Mouse (Mus musculus) right cerebral cortex, adult 2 months (tissue): ENCODE measurements around the gene Cyth1.
A peak's percentile ranks its signal among the peaks of the same experiment; 100 is the strongest.

ENCODE experiments used
- DNase-seq, 2 experiments: peaks; one replicate each; pipeline ENCODE4 v3.0.0; 2021 to 2022; ENCODE audit warnings: low spot score in 2 of 2

Cyth1 gene

GRCm38 (mm10) chr11:118225056-118225836, 23.1 kb downstream of the Cyth1 start:
- no peak for DNase-seq

DNA sequence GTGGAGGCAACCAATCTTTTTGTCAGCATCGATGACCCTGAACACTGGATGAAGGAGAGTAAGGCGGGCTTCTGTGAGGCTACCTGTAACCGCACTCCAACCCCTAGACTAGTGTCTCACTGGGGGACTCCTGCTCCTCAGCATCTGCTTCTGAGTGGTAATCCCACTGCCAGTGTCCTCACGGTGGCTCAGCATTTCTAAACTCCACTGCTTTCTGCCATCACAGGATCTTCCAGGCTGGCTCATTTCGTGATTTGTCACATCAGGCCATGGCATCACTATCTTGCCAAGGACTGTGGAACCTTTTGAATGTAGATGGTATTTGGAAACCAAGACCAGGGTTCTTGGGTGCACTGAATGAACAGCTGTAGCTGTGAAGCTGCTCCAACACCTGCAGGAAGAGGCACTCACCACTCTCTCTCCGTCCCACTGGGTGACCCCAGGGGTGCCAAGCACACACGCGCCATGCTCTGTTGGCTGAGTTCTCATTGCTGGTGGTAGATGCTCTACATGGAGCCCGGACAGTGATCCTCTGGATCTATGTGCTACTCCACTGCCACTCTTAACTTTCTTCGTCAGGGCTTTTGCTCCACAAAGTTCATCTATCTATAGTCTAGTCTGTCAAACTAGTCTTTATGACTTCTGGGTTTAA, 24.9 kb downstream of the Cyth1 start:
- DNase-seq: no peak

DNA sequence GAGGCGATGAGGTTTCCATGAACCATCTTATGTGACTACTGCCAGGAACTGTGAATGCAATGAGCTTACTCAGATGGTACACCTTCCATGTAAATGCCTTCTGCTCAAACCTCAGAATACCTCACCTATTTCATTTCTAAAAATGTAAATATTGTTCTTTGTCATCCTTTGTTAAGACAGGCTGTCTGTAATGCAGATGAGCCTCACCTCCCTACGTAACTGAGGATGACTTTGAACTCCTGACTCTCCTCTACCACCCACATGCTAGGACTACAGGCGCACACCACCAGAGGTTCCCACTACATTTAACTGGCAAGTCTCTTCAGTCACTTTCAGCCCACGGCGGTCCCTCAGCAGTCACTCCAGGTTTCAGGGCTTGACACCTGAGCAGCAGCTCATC, 25.5 kb downstream of the Cyth1 start:
- DNase-seq: no peak

DNA sequence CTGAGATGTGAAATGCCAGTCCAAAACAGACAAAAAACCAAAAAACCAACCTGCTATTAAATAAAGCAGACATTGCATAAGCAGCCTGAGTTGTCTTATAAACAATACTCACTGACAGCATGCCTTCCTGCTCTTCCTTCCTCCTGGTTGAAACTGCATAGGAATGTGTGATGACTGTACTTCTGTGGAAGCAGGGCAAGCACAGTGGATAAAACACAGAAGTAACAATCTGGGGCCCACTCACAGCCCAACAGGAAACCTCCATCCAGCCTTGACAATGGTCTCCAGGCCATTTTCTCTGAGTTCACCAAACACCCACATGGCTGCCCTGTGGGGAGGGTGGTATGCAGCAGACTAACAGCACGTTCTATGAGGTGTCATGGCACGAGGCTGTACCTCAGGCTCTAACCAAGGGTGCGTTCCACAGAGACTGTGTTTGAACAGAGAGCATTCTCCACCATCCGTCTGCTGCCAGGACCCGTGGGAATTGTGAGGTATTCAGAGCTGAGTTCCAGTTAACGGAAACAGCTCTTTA, 26.0 kb downstream of the Cyth1 start:
- DNase-seq: no peak

DNA sequence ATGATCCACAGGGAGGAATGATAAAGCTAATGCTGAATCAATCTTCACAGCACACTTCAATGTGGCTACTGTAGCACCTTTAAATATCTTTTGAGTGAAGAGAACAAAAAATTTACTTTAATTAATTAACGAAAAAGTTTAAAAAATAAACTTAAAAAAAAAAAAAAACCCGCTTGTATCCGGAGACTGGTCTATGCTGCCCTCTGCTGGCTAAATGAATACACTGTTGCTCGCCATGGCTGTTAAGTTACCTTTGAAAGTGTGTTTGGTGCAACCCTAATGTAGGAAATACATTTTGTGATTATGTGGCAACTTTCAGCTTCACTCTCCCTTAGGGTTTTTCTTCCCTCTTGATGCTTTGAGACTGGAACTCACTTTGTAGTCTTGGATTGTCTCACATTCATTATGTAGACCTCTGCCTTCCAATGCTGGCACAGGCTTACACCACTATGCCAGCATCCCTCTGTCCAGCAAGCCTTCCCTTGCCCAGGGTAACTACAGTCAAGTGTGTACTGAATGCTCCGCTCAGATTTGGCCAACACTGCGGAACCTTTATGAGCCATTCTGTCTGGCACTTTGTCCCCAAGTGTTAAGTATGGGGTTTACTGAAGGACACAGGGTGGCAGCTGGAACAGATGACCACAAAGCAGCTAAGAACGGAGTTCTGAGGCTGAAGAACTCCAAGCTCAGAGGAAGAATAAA, 27.7 kb downstream of the Cyth1 start:
- peak in 1 of 2 experiments; percentile 64 for DNase-seq

DNA sequence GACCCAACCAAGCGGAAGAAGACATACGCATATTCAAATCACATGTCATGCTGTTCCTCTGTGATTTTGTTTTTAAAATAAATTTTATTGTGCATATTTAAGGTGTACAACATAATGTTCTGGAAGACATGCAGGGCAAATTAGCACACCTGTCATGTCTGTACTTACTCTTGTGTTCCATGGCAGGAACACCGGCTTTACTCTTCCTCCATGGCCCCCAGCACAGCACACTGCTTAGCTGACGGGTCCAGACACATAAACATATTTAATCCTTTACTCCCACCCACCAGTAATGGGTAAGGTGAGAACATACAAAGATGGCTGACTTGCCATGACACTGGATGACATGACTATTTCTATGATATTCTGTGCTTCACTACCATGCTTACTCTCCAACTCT, 29.3 kb downstream of the Cyth1 start:
- DNase-seq: no peak

DNA sequence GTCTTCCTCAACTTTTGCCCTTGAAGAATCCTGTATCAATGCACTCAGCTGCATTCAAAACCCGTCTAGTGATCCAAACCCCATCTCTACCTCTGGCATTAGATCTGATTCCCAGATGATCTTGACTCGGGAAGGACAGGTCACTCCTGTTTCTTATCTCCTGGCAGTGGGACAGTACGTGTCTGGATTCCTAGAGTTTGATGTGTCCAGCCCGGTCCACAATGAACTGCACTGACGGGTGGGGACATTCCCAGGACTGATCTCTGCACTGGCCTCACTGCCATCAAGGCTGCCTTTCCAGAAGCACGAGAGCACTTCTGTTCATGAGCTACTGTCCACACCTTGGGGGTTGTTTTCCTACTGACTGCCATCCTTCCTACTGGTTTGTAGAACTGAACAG, 31.9 kb downstream of the Cyth1 start:
- no peak for DNase-seq

DNA sequence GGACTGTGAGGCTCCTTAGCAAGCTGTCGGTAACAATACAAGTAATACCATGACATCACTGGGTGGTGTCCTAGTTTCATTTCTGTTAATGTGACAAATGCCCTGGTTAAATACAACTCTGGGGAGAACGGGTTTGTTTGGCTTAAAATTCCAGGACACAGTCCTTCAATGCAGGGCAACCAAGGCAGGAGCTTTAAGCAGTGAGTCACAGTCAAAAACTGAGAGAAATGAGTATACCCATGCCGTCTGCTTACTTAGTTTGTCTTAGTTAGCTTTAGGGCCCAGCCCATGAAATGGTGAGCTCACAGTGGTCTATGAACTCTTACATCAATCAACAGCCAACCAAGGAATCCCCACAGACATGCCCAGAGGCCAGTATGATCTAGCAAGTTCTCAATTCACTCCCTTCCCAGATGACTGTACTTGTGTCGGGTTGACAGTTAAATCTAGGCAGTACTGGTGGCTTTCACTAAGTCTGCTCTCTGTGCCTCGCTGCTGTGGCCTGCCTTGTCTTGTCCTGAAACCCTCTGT, 32.4 kb downstream of the Cyth1 start:
- no peak for DNase-seq

- DNase-seq: peak in 1 of 2 experiments; percentile 46
Measured at GRCm38 (mm10) chr11:118212636-118213112, 35.7 kb downstream of the Cyth1 start.

DNA sequence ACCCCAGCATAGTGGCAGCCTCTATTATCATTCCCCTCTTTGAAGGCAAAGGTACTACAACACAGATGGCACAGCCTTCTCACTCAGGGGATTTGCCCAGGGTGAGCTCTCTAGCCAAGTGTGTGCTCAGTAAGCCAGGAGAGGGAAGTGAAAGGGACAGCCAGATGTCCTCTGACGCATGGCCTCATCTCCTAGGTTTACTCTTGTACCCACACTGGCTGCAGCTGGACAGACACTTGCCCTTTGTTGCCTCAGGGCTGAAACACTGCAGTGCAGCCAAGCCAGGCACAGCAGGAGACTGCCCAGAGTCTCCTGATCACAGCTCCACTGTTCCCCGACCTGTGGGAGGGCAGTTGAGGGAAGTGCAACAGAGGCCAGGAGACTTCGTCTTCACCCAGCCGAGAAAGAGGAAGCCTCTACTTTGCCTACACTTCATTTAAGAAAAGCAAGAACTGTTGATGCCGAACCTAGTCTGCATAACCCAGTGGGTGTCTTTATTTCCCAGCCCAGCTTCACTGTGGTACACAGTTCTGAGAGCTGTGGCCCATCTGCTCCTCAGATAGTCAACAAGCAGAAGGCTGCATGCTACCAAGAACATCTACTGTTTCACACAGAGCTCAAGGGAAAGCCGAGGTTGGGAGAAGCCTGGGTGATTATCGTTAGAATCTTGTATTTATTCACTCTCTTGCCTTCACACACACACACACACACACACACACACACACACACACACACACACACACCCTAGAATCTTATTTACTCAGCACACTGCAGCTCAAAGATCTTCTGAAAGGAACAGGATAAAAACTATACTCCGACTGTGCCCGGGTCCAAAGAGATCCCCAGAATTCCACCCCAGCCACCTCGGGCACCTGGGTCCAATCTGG, 36.4 kb downstream of the Cyth1 start:
- peak in 1 of 2 experiments; percentile 51 for DNase-seq

DNA sequence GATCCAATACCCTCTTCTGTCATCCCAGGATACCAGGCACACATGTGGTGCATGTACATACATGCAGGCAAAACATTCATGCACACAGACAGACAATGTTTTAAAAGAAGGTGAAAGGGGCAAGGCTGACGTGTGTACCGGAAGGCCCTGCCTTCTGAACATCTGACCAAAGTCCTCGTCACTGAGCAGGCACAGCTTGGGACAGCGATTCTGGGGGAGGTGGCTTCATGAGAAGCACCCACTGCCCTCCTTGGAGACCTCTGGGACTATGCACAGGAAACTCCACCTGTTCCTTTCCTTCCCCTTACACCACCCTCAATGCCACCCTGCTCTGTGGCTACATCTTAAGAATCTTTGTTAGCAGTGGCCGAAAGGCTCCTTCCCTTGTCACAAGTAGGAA, 37.4 kb downstream of the Cyth1 start:
- DNase-seq: no peak

- peak; percentile 61 to 73 for DNase-seq
Measured at GRCm38 (mm10) chr11:118210116-118210515, 38.3 kb downstream of the Cyth1 start.

GRCm38 (mm10) chr11:118209376-118209775, 39.0 kb downstream of the Cyth1 start:
- no peak for DNase-seq

GRCm38 (mm10) chr11:118208672-118209272, 39.6 kb downstream of the Cyth1 start:
- no peak for DNase-seq

GRCm38 (mm10) chr11:118207424-118208033, 40.9 kb downstream of the Cyth1 start:
- DNase-seq: no peak

GRCm38 (mm10) chr11:118206267-118206666, 42.1 kb downstream of the Cyth1 start:
- no peak for DNase-seq

DNA sequence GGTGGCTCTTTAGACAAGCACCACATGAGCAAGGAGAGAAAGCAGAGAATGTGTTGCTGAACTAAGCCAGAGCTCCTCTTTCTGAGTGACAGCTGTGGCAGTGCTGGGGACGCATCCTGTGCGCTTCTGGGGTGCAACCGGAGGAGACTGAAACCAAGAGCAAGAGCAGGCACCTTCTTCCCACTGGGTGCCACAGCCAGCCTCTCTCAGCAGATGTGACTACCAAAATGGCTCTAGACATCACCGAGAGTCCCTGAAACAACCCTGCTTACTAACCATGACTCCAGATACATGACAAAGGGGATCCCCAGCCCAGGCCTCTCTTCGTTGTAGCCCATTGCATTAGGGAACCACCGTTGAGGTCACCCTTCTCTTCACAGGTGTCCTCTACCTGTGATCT, 44.9 kb downstream of the Cyth1 start:
- no peak for DNase-seq

- DNase-seq: peak; percentile 80 to 85
Measured at GRCm38 (mm10) chr11:118202410-118203233, 45.8 kb downstream of the Cyth1 start.

DNA sequence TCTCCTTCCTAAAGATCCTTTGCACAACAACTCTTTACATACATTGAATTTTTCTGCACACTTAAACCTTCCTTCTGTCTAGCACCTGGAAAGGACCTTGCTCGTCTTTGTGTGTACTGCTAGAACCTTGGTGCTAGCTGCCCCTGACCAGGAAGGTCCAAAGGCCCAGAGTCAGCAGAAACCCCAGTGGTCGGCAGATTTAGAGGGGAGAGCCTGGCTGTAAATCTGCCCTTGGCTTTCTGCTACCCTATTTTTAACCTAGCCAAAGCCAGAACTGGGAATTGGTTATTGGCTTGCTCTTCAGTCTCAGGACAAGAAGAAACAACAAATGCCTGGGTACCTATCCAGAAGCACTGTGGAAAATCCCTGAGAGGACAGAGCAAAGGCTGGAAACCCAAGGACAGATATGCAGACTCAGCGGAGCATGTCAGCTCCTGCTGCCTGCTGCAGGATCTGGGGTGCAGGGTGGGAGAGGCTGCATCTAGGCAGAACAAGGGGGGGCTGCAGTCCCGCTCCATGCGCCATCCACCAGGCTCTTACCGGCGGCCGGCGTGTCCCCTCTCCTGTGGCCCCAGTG, 46.5 kb downstream of the Cyth1 start:
- no peak for DNase-seq
